Mouse (Mus musculus): ENCODE measurements around the gene Gm10409.
"Not testable (repeated sequence)": the region's sequence is repeated elsewhere in the genome, so short reads cannot be mapped to it uniquely, and the experiment has no call there.

Gene Gm10409

GRCm38 (mm10) chr14:3412314-3412713 lies at the start of gene Gm10409:
TSS of gene Gm10409 (plus strand) at chr14:3412614.
- not testable (repeated sequence) for DNase-seq (ENCODE audit: low read depth)

GRCm38 (mm10) chr14:3394793-3395192 lies 17.6 kb upstream of the Gm10409 start, which contains the start of gene Gm10413:
TSS of gene Gm10413 (plus strand) at chr14:3395093.
- DNase-seq (ENCODE audit: low read depth): not testable (repeated sequence)

GRCm38 (mm10) chr14:3427803-3428202 lies 15.4 kb downstream of the Gm10409 start, which contains the start of gene Gm3005:
TSS of gene Gm3005 (plus strand) at chr14:3428103.
- not testable (repeated sequence) for DNase-seq (ENCODE audit: low read depth)

- DNase-seq (ENCODE audit: low read depth): not testable (repeated sequence)
Observed at GRCm38 (mm10) chr14:3449079-3449478, 36.7 kb downstream of the Gm10409 start, which contains the start of gene Gm10408. TSS of gene Gm10408 (plus strand) at chr14:3449379.

Measured in 416B (cell line).